Mouse (Mus musculus): ENCODE measurements around the gene Ankrd9.

GRCm38 (mm10) chr12:110973829-110974228, 5.0 kb downstream of the Ankrd9 start:
- TF ChIP-seq CTCF (IDR thresholded peaks at IDR 0.05; ENCODE audit: extremely low read depth, insufficient read length, insufficient replicate concordance, low read depth, low read length) = no peak
- TF ChIP-seq POLR2A (IDR thresholded peaks at IDR 0.05; ENCODE audit: low read depth, low read length) = no peak

Measured in small intestine, adult 2 months (tissue).